ENCODE assay signal across 8 mouse cellular contexts in genomic region chr4:142193780-142194179, GRCm38 (mm10). TPM values are rescaled to one million over a fixed set of nuclear protein-coding genes. Genes with fewer than 3 reads are reported as not detected.
DNase-seq lines count a peak whose midpoint lies in the region; ATAC-seq lines count a peak whose summit lies in the region.

No protein-coding gene starts in this region.

- DNase-seq in heart, adult 18-20 months = peak; percentile 32 to 43
- DNase-seq in heart, postnatal 4 days = no peak
- peak; percentile 76 to 83 for DNase-seq in cerebellum, postnatal 36 days
- DNase-seq in kidney, postnatal 14 days = peak; percentile 85
- peak; percentile 85 for DNase-seq in lung, postnatal 36 days
- no peak for DNase-seq in frontal cortex, postnatal 10 days (ENCODE audit: low spot score in 2 of 2)
- no peak for DNase-seq in thymus, postnatal 4 days

- no peak for ATAC-seq in megakaryocyte-erythroid progenitor cell, adult 5-6 weeks (replicated peaks; ENCODE audit: low FRiP score, low TSS enrichment, poor library complexity, severe bottlenecking)

RNA-seq across cellular contexts. Expression of gene Kazn, which starts 45.4 kb away (rescaled TPM):
- total RNA-seq in heart, adult 18-20 months (2021) = 1 to 10 TPM; 2.8 to 3.1 TPM
- total RNA-seq in heart, postnatal 4 days (2021) = 1 to 10 TPM; 7.5 to 7.7 TPM
- total RNA-seq in megakaryocyte-erythroid progenitor cell, adult 5-6 weeks (2014; fragmentation: Nextera tagmentation) = 0.45 and 2.0 TPM in 2 replicates
- total RNA-seq in megakaryocyte-erythroid progenitor cell, adult 5-6 weeks (2017) = 3.0 TPM in 1 of 2 replicates, not detected in the other

Comparison
In these comparisons a context has a peak if more than half of its experiments do, and no peak if none do; other contexts are left out.
1. DNase-seq: peak in heart, adult 18-20 months (2 of 2), cerebellum, postnatal 36 days (2 of 2), kidney, postnatal 14 days (single experiment) and lung, postnatal 36 days (single experiment); none in heart, postnatal 4 days (single experiment), frontal cortex, postnatal 10 days (0 of 2) and thymus, postnatal 4 days (single experiment).